Mouse (Mus musculus) neural tube, embryonic 12.5 days (tissue): ENCODE results near the gene Otoa. TPM values are rescaled to one million over a fixed set of nuclear protein-coding genes. Genes with fewer than 3 reads are reported as not detected.

Experiments used
- ATAC-seq: fragments of 200-750 bp; cut with Nextera tagmentation; 2 replicates; pipeline ENCODE4 v1.8.0; 2017; ENCODE audit warnings: low read depth, mild to moderate bottlenecking, moderate TSS enrichment, moderate library complexity; ENCODE audit not compliant: low FRiP score
- H3K27ac ChIP-seq: fragments of 300-500 bp; sonication (generic); 2 replicates; pipeline ENCODE4 v1.5.1; 2016
- H3K27me3 ChIP-seq: fragments of 300-500 bp; sonication (generic); replicated peaks from 2 replicates; pipeline ENCODE4 v1.6.1; 2016; ENCODE audit warnings: mild to moderate bottlenecking
- H3K36me3 ChIP-seq: fragments of 300-500 bp; sonication (generic); 2 replicates; pipeline ENCODE4 v1.6.1; 2016; ENCODE audit warnings: mild to moderate bottlenecking
- H3K4me1 ChIP-seq: fragments of 300-500 bp; sonication (generic); 2 replicates; pipeline ENCODE4 v1.6.1; 2016
- H3K4me2 ChIP-seq: fragments of 300-500 bp; sonication (generic); replicated peaks from 2 replicates; pipeline ENCODE4 v1.6.1; 2016; ENCODE audit warnings: mild to moderate bottlenecking
- H3K4me3 ChIP-seq: fragments of 300-500 bp; sonication (generic); 2 replicates; pipeline ENCODE4 v1.5.1; 2016
- H3K9ac ChIP-seq: fragments of 300-500 bp; sonication (generic); 2 replicates; pipeline ENCODE4 v1.6.1; 2016; ENCODE audit warnings: mild to moderate bottlenecking
- H3K9me3 ChIP-seq: fragments of 300-500 bp; sonication (generic); 2 replicates; pipeline ENCODE4 v1.6.1; 2016; ENCODE audit warnings: mild to moderate bottlenecking
- WGBS: fragments of 180-500 bp; shearing (Covaris S2); methylation state at CpG from one replicate; pipeline ENCODE4 v1.1.7; 2016; 5-methylcytosine and 5-hydroxymethylcytosine counted together
- polyA plus RNA-seq: library from polyadenylated mRNA; unstranded; fragments of >200 nt; fragmentation: Nextera tagmentation; extraction: Ambion mirVana; gene quantifications from 2 replicates; pipeline ENCODE4 v1.2.1, GENCODE M21; 2016

Otoa gene
- polyA plus RNA-seq = 0.18 and 0.22 TPM in 2 replicates

- no peak within 1 kb of the TSS for H3K27ac ChIP-seq
- peaks cover 17% of the 10 kb centered on the region; the same call in 1 of the 2 replicates for H3K36me3 ChIP-seq
- H3K4me1 ChIP-seq = 0 out of 2 replicates have a peak, but pooled peaks cover 6% of the 10 kb centered on the region
- H3K9ac ChIP-seq = no peak within 1 kb of the TSS
- H3K9me3 ChIP-seq = no peaks in the 10 kb centered on the region
- 96% methylated on average over 4 of the region's 4 CpGs for WGBS
- no peaks in the 10 kb centered on the region for H3K27me3 ChIP-seq
- H3K4me3 ChIP-seq = no peak within 1 kb of the TSS
- no peak for ATAC-seq
- H3K4me2 ChIP-seq = no peak within 1 kb of the TSS
Measured at GRCm38 (mm10) chr7:121081350-121081749, at the start of gene Otoa. TSS of gene Otoa (plus strand) at chr7:121081650.

GRCm38 (mm10) chr7:121033856-121034652 lies 47.4 kb upstream of the Otoa start, which contains the start of gene Mettl9:
TSS of gene Mettl9 (plus strand) at chr7:121034445.
- Histone ChIP-seq H3K9ac (peak within 1 kb of the TSS; percentile 98), H3K27me3 (no peaks in the 10 kb centered on the region), H3K36me3 (no peaks in the 10 kb centered on the region), H3K4me3 (peak within 1 kb of the TSS; percentile 96), H3K4me2 (peak within 1 kb of the TSS; percentile 78), H3K4me1 (peaks cover 21% of the 10 kb centered on the region), H3K27ac (peak within 1 kb of the TSS; percentile 97), H3K9me3 (no peaks in the 10 kb centered on the region)
- WGBS = 3% methylated on average over 35 of the region's 43 CpGs
- ATAC-seq = peak; percentile 95

- Histone ChIP-seq H3K27me3 (no peaks in the 10 kb centered on the region), H3K27ac (peak overlapping the region; percentile 97), H3K9me3 (no peaks in the 10 kb centered on the region), H3K4me1 (peaks cover 22% of the 10 kb centered on the region), H3K4me3 (peak overlapping the region; percentile 96), H3K4me2 (peak overlapping the region; percentile 78), H3K9ac (peak overlapping the region; percentile 98), H3K36me3 (no peaks in the 10 kb centered on the region)
- under 1% methylated on average over 49 of the region's 63 CpGs for WGBS
- peak; percentile 84 for ATAC-seq
Measured at GRCm38 (mm10) chr7:121034701-121035141, 46.7 kb upstream of the Otoa start.

DNA sequence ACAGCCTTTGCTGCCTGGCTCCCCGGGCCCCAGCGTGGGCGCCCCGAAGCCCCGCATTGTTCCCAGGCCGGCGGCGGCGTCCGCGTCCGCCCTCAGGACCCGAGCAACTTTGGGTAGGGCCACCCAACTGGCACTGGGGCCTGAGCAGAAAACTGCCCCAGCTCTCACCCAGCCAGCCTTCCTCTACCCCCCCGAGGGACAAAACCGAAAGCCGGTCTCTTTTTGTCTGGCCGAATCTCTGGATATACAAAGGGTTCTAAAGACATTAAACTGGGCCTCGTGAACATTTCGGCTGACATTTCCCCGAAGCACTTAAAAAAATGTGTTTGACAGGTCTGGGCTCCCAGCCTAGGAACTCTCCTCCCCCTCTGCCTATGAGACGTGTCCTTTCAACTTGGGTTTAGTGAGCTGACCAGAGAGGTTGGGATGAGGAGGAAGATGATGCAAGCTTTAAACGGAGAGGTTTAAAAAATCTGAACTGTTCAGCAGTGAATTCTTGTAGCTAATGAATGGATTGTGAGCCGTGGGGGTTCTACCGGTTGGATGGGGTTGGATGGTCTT lies 46.2 kb upstream of the Otoa start:
- Histone ChIP-seq H3K9me3 (no peaks in the 10 kb centered on the region), H3K4me1 (peaks cover 27% of the 10 kb centered on the region), H3K4me3 (peak overlapping the region; percentile 96), H3K9ac (peak overlapping the region; percentile 98), H3K36me3 (no peaks in the 10 kb centered on the region), H3K27me3 (no peaks in the 10 kb centered on the region), H3K4me2 (peak overlapping the region; percentile 78), H3K27ac (peak overlapping the region; percentile 97)
- under 1% methylated on average over 24 of the region's 24 CpGs for WGBS
- ATAC-seq = peak; percentile 54; the same call in 1 of the 2 replicates

DNA sequence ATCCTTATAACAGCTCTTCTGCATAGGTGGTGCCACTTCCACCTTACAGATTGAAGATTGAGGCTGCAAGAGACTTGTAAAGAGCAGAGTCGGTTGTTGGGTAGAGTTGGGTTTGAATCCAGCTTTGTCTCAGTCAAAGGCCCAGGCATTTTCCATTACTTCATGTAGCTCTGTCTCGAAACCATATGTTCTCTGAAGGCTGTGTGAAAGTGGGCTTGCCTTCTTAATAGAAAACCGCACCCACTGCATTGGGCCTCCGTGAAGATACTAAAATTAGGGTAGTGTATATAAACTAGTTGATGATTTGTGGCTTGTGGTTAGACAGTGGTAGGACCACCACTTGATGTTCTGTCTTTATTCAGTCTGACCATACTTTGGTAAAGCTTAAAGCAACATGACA lies 40.9 kb upstream of the Otoa start:
- no peak overlapping the region for H3K4me3 ChIP-seq
- no peaks in the 10 kb centered on the region for H3K36me3 ChIP-seq
- H3K27ac ChIP-seq = no peak overlapping the region
- H3K9ac ChIP-seq = no peak overlapping the region
- H3K9me3 ChIP-seq = no peaks in the 10 kb centered on the region
- H3K4me2 ChIP-seq = no peak overlapping the region
- no peak for ATAC-seq
- no peaks in the 10 kb centered on the region for H3K27me3 ChIP-seq
- H3K4me1 ChIP-seq = peaks cover 28% of the 10 kb centered on the region
- 92% methylated on average over 4 of the region's 4 CpGs for WGBS

DNA sequence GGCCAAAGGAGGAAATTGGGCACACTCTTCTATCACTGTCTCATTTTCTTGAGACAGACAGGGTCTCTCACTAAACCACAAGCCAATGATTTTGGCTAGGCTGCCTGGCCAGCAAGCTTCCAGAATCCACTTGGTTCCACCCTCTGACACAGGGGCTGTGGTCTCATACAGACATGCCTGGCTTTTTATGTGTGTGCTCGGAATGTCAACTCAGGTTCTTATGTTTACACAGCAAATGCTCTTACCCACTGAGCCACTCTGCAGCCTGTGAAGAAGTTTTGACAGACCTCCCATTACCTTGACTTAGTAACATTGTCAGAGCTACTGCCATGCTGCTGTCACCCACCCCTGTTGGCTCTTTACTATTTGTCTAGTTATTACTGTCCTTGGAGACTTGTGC lies 39.5 kb upstream of the Otoa start:
- no peak overlapping the region for H3K4me3 ChIP-seq
- no peaks in the 10 kb centered on the region for H3K9me3 ChIP-seq
- no peak overlapping the region for H3K4me2 ChIP-seq
- no peaks in the 10 kb centered on the region for H3K36me3 ChIP-seq
- peaks cover 16% of the 10 kb centered on the region; the same call in 1 of the 2 replicates for H3K4me1 ChIP-seq
- H3K27ac ChIP-seq = no peak overlapping the region
- H3K27me3 ChIP-seq = no peaks in the 10 kb centered on the region
- ATAC-seq = no peak
- WGBS = 73% methylated on average over 1 of the region's 1 CpGs
- H3K9ac ChIP-seq = no peak overlapping the region

DNA sequence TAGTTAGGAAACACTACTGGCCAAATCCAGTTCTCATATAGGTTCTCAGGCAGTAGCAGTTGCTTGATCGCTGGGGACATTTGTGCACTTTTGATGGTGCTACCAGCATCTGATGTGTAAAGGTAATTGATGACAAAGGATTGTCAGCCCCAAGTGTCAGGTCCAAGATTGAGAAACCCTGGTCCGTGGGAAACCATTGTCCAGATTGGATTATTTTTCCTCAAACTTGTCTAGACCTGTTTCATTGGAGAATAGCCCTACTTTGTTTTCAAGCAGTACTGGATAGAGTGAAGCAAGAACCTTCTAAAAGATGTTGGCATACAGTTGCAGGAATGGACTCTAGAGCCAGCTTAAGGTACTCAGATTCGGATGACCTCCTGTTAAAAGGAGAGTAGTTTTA lies 38.4 kb upstream of the Otoa start:
- no peaks in the 10 kb centered on the region for H3K9me3 ChIP-seq
- 96% methylated on average over 3 of the region's 3 CpGs for WGBS
- no peaks in the 10 kb centered on the region for H3K36me3 ChIP-seq
- H3K4me3 ChIP-seq = no peak overlapping the region
- H3K4me1 ChIP-seq = peaks cover 9% of the 10 kb centered on the region; the same call in 1 of the 2 replicates
- ATAC-seq = no peak
- no peak overlapping the region for H3K27ac ChIP-seq
- H3K9ac ChIP-seq = no peak overlapping the region
- H3K4me2 ChIP-seq = no peak overlapping the region
- no peaks in the 10 kb centered on the region for H3K27me3 ChIP-seq

GRCm38 (mm10) chr7:121043510-121043909 lies 37.9 kb upstream of the Otoa start:
- Histone ChIP-seq H3K27me3 (no peaks in the 10 kb centered on the region), H3K9ac (no peak overlapping the region), H3K4me2 (no peak overlapping the region), H3K4me1 (0 out of 2 replicates have a peak, but pooled peaks cover 7% of the 10 kb centered on the region), H3K27ac (no peak overlapping the region), H3K4me3 (no peak overlapping the region), H3K36me3 (0 out of 2 replicates have a peak, but pooled peaks cover 1% of the 10 kb centered on the region), H3K9me3 (no peaks in the 10 kb centered on the region)
- no peak for ATAC-seq
- WGBS = 95% methylated on average over 1 of the region's 1 CpGs

DNA sequence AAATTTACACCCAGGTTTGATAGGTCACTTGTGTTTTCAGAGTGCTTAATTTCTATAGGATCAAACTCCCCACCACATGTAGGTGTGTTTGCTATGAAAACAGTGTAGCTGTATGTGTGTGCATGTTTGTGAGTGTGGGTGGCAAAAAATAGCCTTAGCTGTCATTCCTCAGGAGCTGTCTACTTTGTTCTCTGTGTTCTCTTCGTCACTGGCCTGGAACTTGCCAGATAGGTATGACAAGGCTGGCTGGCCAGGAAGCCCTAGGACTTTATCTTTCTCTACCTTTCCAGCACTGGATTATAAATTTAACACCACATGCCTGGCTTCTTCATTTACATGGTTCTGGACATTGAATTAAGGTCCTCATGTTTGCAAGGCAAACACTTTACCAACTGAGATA lies 37.2 kb upstream of the Otoa start:
- Histone ChIP-seq H3K9me3 (no peaks in the 10 kb centered on the region), H3K27ac (no peak overlapping the region), H3K27me3 (no peaks in the 10 kb centered on the region), H3K9ac (no peak overlapping the region), H3K4me2 (no peak overlapping the region), H3K36me3 (0 out of 2 replicates have a peak, but pooled peaks cover 2% of the 10 kb centered on the region), H3K4me1 (0 out of 2 replicates have a peak, but pooled peaks cover 7% of the 10 kb centered on the region), H3K4me3 (no peak overlapping the region)
- 96% methylated on average over 1 of the region's 1 CpGs for WGBS
- no peak for ATAC-seq

DNA sequence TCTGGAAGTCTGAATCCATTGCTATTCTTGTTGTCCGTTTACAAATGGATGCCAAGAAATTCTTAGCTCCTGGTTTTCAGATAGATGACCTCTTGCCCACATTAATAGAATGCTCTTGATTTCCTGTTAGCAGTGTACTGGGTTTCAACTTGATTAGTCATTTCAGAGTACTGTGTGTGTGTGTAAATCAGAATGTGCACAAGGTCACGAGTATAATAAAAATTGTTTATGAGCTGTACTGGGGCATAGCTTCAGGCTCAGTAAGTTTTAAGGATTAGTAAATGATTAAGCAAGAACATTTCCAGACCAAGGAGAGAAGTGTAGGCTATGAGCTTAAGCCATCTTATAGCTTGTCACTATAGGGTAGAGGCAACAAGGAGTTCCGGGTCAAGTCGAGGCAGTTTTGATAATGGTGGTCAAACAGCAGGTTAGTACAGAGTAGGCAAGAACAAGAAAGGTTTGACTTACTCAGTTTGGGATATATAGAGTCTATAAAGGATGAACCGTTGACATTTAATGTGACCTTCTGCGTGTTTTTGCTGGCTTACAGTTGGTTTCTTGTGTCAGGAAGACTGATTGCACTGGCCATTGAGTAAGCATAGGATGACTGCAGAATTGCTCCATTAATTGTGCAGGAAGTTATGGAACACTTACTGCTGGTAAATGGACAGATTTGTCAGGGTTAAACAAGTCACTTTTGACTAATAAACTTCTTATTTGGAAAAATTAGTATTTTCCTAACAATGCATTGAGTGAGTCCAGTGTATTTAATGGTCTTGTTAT lies 35.6 kb upstream of the Otoa start:
- Histone ChIP-seq H3K27me3 (no peaks in the 10 kb centered on the region), H3K4me3 (no peak overlapping the region), H3K4me1 (no peaks in the 10 kb centered on the region), H3K27ac (no peak overlapping the region), H3K4me2 (no peak overlapping the region), H3K9ac (no peak overlapping the region), H3K9me3 (no peaks in the 10 kb centered on the region), H3K36me3 (peaks cover 5% of the 10 kb centered on the region; the same call in 1 of the 2 replicates)
- 90% methylated on average over 6 of the region's 6 CpGs for WGBS
- ATAC-seq = no peak

DNA sequence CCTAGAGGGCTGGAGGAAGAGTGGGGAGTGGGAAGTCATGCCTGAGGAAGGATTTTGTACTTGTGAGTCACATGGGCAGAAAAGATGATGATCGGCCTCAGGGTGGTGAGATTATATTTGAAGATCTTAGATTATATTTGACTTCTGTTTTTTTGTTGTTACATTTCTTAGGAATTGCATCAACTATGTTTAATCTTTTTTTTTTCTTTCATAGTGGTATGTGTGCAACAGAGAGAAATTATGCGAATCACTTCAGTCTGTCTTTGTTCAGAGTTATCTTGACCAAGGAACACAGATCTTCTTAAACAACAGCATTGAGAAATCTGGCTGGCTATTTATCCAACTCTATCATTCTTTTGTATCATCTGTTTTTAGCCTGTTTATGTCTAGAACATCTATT lies 33.8 kb upstream of the Otoa start:
- no peak for ATAC-seq
- peaks cover 10% of the 10 kb centered on the region; the same call in 1 of the 2 replicates for H3K36me3 ChIP-seq
- WGBS = 100% methylated on average over 2 of the region's 2 CpGs
- no peak overlapping the region for H3K4me3 ChIP-seq
- H3K9me3 ChIP-seq = no peaks in the 10 kb centered on the region
- H3K27ac ChIP-seq = no peak overlapping the region
- H3K27me3 ChIP-seq = no peaks in the 10 kb centered on the region
- H3K9ac ChIP-seq = no peak overlapping the region
- H3K4me2 ChIP-seq = no peak overlapping the region
- H3K4me1 ChIP-seq = no peaks in the 10 kb centered on the region

GRCm38 (mm10) chr7:121053071-121053470 lies 28.4 kb upstream of the Otoa start:
- Histone ChIP-seq H3K9ac (no peak overlapping the region), H3K27me3 (no peaks in the 10 kb centered on the region), H3K4me1 (no peaks in the 10 kb centered on the region), H3K36me3 (peaks cover 46% of the 10 kb centered on the region), H3K9me3 (no peaks in the 10 kb centered on the region), H3K4me2 (no peak overlapping the region), H3K27ac (no peak overlapping the region), H3K4me3 (no peak overlapping the region)
- ATAC-seq = no peak
- WGBS = 91% methylated on average over 4 of the region's 4 CpGs
